Mouse (Mus musculus) spleen, postnatal 4 days (tissue): ENCODE data around the gene Slc2a10.
"Not testable (repeated sequence)": the region's sequence is repeated elsewhere in the genome, so short reads cannot be mapped to it uniquely, and the experiment has no call there.

Experiments used
- DNase-seq, 2 experiments: peaks; one replicate each; pipeline ENCODE4 v3.0.0; 2022; ENCODE audit warnings: low spot score in 2 of 2

Gene Slc2a10

DNA sequence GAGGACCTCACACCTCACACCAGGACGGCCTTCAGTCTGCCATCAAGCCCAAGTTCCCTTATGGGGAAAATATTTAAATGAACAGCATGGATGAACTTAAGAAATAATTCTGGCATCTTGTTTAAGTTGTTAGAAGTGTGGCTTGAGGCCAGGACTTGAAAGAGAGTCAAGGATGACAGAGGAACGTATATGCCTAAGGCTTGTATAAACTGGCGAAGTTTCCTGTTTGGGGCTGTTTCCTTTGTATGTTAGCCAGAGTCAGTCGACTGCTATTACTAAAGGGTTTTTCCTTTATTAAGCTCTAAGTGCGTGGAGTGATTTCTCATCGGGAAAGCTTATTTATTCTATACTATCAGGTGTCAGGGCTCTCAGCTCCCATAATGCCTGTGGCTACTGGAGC, 4.8 kb upstream of the Slc2a10 start:
- no peak for DNase-seq

DNA sequence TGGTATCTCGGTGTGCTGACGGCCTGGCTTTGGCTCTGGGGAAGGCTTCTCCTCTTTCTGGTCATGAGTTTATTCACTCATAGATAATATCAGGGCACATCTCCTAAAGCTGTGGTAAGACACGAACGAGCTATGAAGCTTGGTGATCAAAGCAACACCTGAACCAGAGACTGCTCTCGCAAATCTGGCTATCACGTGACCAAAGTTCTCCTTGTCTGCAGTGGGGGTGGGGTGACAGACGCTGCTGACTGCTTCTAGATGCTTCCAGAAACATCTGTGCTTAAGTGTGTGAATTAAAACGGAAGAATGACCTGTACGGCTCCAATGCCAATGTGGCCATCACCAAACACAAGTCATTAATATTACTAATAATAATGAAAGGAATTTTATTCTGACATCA, 6.1 kb downstream of the Slc2a10 start:
- no peak for DNase-seq

DNA sequence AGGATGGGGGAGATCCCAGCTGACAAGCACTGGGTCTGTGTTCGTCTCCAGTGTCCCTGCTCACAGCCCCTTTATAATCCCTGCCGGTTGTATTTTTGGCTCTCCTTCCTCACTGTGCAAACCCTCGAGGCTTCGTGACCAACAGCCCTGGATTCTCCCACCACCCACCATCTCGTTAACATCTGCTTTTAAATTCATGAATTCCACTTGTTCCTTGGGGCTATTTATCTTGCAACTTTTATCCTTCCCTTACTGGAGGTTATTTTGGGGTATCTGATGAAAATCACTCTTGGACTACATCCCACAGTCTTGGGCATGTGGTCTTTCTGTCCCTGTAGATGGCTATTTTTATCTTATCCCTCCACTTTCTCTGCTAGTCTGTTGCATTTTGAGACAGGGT, 6.9 kb downstream of the Slc2a10 start:
- DNase-seq: no peak

DNA sequence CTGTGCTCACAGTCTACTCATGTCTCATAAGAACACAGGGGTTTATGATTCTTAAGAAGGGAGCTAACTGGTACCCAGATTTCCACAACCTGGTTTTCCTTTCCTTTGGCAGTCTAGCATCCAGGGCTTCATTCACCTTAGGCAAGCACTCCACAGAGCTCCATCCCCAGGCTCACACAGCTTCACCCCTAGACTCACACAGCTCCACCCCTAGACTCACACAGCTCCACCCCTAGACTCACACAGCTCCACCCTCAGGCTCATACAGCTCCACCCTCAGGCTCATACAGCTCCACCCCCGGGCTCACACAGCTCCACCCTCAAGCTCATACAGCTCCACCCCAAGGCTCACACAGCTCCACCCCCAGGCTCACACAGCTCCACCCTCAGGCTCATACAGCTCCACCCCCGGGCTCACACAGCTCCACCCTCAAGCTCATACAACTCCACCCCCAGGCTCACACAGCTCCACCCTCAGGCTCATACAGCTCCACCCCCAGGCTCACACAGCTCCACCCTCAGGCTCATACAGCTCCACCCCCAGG, 7.4 kb downstream of the Slc2a10 start:
- not testable (repeated sequence) for DNase-seq

DNA sequence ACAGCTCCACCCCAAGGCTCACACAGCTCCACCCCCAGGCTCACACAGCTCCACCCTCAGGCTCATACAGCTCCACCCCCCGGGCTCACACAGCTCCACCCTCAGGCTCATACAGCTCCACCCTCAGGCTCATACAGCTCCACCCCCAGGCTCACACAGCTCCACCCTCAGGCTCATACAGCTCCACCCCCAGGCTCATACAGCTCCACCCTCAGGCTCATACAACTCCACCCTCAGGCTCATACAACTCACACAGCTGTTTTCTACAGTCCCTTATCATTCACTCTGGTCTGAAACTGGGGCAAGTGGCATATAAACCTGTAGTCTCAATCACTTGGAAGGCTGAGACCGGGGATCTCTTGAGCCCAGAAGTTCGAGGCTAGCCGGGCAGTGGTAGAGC, 7.9 kb downstream of the Slc2a10 start:
- not testable (repeated sequence) for DNase-seq

DNA sequence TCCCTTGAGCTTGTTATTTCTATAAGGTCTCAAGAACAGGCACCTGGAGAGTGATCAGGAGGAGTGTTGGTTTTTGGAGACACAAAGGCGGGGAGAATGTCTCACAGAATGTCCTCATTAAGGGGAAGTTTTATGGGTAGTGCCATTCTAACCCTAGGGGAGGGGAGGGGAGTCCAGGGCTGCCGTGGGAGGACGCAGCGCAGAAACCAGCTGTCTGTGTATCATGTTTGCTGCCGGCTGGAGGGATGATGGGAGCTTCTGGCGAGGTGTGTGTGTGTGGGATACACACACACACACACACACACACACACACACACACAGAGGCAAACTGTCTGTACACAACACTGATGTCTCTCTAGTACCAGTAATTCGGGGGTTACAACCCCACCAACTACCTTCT, 8.8 kb downstream of the Slc2a10 start:
- DNase-seq: no peak

DNA sequence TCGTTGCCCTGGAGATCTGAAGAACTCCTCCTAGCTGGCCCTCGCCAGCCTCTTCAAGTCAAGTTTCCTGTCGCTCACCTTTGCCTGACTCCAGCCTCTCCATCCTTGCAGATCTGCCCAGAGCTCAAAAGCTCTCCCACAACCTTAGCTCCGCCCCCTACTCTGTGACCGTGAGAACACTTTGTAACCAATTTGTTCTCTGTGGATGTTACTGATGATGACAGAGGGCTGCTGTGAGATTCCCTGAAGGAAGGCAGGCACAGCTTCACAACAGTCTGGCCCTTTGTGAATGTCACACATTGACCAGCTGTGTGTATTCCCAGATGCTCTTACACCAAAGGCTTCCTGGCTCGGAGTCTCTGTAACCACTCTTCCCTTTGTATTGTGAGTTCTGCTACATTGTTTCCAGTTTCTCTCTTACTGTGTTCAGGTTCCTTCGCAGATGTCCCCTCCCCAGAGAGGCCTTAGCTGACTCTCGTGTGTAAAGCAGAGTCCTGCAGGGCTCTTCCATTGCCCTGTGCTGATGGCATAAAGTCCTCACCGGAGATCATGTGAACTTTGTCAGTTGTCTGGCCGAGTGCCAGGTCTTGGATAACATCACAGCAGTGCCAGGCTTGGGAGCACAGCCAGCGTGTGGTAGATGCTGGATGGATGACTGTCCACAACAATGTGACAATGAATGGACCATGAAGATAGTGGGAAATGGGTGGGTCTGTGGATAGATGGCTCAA, 9.4 kb downstream of the Slc2a10 start:
- no peak for DNase-seq

DNA sequence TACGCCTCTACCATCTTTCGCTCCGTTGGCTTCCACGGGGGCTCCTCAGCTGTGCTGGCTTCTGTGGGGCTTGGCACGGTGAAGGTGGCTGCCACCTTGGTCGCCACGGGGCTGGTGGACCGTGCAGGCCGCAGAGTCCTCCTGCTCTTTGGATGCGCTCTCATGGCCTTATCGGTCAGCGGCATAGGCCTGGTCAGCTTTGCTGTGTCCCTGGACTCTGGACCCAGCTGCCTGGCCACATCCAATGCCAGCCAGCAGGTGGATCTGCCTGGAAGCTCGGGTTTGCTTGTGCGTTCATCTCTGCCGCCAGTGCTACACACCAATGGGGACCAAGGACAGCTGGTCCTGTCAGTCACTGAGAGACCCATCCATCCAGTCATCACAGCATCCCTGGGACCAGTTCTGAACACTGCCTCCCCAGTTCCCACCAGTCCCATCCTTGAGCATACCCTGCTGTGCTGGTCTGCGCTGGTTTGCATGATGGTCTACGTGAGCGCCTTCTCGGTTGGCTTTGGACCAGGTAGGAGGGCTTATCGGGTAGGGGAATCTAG, 11.7 kb downstream of the Slc2a10 start:
- DNase-seq: no peak

DNA sequence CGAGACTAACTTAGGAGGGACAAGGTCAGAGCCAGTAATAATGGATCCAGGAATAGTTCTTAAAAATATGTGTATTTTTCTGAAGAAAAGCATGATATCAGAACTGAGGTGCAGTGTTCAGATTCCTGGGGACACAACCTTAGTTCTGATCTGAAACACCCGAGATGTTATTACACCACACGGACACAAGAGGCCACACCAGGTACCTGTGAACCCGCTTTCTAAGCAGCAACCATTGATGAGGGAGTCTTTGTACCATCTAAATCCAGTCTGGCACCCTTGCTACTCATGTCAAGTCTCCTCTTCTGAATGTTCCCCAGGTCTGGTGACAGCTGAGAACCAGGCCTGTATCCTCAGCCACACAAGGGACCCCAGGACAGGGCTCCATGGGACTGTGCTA, 22.0 kb downstream of the Slc2a10 start:
- no peak for DNase-seq

DNA sequence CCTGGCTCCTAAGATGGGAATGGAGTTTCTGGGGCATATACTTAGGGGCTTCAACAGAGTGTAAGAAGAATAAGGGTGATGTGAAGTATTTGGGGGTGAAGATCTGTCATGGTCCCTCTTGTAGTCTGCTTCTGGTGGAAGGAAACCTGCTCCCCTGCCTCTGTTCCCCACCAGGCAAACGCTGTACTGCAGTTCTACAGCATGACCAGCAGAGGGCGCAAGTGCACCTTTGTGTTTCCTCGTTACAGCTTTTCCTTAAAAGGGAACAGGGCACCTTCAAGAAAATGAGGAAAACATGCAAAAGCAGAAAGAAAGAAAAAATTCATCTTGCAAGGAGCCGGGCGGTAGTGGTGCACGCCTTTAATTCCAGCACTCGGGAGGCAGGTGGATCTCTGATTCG, 25.5 kb downstream of the Slc2a10 start:
- DNase-seq: peak; percentile 25 to 83

DNA sequence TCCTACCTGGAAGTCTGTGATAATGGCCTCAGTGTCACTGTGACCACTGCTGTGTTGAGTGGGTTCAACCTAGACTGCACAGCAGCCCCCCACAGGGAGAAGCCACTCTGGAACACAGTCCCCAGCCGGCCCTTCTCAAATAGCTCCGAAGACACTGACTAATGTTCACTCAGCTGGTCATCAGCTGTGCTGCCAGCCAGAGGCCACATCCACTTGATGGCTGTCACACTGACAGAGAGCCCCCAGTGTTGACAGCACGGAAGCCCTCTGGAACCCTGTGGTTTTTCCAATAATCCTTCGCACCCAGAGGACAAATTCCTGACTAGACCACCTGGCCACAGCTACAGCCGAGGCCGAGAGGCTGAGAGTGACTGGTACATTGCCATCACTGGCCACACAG, 30.2 kb downstream of the Slc2a10 start:
- DNase-seq: no peak

DNA sequence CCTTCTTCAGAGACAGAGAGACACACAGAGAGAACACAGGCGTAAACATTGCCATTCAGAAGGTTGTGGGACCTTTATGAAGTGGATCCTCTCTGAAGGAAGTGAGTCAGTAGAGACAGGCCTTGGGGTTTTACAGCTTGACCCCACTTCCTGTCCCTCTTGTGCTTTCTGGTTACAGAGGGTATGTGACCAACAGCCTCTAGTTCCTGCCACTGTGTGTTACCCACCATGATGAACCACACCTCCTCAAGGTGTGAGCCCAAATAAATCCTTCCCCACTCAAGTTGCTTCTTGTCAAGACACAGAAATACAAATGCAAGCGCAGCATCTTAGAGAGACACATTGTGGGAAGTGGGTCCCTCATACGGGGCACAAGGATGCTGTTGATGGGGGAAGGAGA, 37.4 kb downstream of the Slc2a10 start:
- DNase-seq: no peak

DNA sequence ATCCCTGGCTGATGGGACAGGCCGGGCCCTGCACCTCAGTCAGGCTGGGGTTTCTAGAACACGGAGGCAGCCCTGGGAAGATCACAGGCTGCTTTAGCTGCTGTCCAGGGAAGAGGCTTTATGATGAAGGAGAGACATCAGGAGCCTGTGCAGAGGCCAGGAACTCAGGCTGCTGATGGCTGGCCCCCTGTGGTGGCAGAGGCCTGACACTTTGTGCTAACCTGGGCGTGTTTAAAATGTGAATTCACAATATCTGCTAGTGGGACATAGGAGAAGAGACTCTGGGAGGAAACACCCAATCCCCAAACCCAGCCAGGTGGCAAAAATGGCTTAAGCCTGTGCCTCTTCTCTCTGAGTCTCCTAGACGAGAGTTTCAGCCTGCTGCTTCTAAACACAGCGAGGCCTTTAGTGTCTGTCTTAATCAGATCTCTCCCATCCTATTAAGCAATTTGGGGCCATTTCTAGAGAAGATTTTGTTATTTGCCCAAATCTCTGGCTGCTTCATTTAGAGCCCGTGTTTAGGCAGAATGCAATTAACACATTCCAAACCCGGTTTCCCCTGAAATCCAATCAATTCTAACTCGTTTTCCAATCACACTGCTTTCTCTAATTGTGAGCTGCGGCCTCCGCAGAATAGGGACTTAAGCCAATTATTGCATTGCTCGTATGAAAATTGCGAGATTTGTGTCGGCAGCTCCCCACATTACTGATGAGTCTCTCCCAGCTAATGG, 39.5 kb downstream of the Slc2a10 start:
- no peak for DNase-seq

DNA sequence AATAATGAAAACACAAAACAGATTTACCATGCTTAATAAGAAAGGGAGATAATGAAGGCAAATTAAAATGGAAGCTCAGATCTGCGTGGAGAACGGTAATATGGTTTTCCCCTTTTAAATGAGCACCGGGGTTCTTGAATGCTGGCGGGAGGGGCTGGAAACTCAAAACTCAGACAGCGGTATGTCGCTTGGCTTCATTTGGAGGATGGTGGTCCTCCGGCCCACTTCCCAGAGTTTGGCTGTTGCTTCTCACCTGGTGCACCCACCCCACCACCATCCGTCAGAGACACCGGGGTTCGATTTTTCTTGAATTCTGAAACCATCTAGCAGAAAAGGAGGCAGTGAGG, 40.1 kb downstream of the Slc2a10 start:
- no peak for DNase-seq

DNA sequence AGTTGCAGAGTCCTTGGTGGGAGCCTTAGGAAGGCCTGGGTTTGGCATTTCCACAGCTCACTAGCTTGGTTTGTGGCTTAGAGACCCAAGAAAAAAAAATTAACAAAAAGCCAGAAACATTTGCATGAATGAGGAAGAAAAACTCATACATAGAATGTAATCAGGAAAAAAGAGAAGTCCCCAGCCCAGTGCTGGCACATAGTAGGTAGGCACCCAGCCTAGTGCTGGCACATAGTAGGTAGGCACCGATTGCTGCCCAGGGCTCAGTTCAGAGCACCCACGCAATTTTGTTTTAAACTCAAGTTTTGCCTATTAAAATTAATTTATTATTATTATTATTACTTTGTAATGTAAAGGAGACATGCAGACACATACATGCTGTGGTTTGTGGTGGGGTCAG, 42.1 kb downstream of the Slc2a10 start:
- no peak for DNase-seq

DNA sequence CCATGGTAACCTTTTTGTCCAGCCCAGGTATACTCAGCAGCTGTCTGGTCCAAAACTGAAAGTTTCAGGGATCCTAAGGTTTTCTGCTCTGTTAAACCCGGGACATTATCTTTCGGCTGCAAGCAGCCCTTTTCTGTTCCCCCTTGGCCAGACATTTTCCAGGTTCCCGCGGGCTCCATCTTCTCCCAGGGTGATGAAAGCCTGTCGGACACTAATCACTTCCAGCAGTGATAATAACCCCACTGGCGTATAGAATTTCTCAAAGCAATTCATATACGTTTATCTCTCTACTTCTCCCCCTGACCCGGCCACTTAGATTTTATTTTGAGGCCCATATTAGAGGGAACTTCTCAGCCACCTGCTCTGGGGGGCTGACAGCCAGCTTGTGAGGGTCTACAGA, 42.8 kb downstream of the Slc2a10 start:
- no peak for DNase-seq

DNA sequence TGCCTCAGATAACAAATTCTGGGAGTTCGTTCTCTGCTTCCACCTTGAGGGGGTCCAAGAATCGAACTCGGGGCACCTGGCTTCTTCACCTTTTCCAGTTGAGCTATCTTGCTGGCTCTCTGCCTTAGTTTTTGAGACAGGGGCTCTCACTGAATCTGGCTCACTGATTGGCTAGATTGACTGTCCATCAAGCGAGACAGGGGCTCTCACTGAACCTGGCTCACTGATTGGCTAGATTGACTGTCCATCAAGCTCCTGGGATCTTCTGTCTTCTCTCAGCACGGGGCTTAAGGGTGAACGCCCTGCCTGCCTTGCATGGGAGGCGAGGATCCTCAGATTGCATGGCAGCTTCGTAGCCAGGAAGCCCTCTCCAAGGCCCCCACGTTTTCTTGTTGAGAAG, 43.8 kb downstream of the Slc2a10 start:
- DNase-seq: no peak

DNA sequence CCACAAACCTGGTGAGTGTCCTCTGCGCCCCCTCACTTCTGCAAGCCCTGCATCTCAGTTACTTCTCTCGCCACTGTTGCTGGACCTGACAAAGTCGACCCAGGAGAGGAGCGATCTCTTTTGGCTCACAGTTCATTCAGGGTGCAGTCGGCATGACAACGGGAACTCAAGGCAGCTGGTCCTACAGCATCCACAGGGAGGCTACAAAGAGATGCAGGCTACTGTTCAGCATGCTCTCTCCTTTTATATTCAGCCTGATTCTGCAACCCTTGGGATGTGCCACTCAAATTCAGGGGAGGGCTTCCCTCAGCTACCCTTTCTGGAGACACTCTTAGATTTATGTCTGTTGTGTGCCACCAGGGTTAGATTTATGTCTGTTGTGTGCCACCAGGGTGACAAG, 45.0 kb downstream of the Slc2a10 start:
- DNase-seq: no peak

DNA sequence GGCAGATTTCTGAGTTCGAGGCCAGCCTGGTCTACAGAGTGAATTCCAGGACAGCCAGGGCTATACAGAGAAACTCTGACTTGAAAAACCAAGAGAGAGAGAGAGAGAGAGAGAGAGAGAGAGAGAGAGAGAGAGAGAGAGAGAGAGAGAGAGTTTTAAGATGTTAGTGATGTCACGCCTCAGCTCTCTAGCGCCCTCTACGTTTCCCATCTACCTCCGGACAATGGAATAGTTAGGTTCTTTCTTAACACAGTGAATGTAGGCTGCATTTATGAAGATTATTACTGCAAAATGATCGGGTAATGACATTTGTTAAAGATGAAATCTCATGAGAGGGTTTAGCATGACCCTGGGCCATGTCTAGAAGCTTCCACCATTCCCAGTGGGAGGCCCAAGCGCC, 46.8 kb downstream of the Slc2a10 start:
- not testable (repeated sequence) for DNase-seq

DNA sequence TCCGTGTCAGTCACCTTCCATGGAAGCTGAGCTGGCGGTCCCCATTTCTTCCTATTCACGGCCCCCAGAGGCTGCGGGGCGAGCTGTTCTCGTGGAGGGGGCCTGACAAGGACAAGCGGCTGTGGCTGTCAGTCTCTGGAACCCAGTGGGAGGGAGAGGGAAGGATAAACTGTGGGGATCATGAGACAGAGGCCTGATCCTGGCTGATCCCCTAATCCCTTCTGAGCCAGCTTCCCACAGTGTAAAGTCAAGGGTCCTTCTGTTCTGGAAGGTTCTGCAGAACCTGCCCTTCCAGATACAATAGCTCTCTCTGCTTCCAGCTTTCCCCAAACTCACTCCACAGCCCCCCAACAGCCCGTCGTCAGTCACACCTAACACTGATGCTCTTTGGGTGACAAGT, 50.5 kb downstream of the Slc2a10 start:
- no peak for DNase-seq

DNA sequence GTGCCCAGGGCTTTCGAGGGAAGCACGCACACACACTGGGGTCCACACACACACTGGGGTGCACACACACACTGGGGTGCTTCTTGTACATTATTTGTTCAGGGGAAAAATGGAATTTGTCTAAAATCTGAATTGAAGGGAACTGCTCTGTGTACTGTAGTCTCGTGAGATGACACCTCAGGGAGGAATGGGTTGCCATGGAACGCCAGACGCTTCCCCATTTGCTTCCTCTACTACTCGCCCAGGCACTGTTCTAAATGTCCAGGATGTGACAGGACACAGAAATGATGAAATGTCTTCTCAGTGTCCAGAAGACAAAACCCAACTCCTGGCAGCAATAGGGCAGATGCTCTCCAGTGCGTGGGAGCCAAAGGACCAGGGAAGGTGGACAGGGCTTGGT, 53.7 kb downstream of the Slc2a10 start:
- no peak for DNase-seq

DNA sequence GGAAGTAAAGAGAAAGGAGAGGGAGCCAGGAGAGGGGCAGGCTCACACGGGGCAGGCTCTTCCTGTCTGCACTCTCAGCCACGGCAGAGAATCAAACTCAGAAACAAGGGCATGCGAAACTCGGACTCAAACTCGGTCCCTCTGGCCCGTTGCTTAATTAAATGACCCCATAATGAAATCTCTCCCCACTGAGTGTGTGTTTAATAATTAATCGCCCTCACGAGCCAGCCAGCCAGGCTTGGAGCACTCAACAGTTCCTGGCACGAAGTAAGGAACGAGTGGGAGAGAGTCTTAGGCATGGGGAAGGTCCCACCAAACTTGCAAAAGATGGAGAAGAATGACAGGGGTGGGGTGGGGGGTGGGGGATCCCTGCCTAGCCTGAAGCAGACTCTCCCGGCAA, 55.3 kb downstream of the Slc2a10 start:
- no peak for DNase-seq
